Mouse (Mus musculus) frontal cortex, postnatal 36 days (tissue): Measurements from ENCODE around the gene Rabgap1l.

Source experiments
- DNase-seq, 2 experiments: peaks; one replicate each; pipeline ENCODE4 v3.0.0; 2022; ENCODE audit warnings: low spot score in 2 of 2

Gene Rabgap1l

DNA sequence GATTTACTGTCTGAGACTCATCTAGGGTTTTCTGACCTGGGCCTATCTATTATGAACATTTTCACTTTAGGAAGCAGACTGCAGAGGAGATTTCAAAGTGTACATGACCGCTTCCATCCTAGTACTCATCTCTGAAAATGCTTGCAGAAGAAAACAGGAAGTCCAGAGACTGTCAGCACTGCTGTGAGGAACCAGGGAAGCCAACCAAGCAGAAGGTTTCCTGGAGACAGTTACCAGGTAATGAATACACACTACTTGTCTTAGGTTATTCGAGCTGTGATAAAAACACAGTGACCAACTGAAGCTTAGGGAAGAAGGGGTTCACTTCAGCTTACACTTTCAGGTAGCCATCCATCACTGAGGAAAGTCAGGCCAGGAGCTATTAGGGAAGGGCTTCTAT is 547.1 kb downstream of the Rabgap1l start:
- no peak for DNase-seq

DNA sequence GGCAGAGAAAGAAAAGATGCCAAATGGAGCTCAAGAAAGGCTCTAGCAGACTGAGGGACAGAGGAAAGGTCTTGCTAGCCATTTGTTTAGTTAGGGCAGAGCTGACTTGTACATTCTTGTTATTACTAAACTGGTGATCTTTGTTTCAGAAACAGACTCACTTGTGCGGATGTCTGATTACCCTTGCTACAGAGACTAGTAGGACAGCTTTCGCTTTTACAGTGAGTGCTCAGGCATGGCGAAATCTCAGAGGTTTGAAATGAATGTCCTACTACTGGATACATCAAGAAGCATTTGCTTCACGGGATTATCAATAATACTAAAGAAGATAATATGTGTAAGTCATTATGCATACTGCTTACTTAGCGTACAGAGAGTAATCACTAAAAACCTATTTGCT is 548.3 kb downstream of the Rabgap1l start:
- DNase-seq = no peak

DNA sequence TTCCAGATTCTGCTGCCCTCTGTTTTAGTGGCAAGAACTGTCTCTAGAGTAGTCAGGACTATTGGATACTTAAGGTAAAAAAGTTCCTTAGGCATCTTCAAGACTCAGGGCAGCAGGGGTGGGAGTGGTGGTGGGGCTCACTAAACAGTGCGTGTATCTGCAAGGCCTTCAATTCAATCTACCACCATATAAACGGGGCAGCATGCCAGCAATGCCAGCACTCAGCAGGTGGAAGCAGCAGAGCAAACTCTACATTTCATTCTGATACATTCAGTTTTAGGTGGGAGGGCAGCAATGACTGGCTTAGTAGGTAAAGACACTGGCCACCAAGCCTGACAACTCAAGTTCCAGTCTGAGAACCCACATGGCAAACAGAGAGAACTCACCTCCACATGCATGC is 552.9 kb downstream of the Rabgap1l start:
- DNase-seq = no peak

GRCm38 (mm10) chr1:160238852-160239443 is 554.1 kb downstream of the Rabgap1l start:
- DNase-seq = no peak

DNA sequence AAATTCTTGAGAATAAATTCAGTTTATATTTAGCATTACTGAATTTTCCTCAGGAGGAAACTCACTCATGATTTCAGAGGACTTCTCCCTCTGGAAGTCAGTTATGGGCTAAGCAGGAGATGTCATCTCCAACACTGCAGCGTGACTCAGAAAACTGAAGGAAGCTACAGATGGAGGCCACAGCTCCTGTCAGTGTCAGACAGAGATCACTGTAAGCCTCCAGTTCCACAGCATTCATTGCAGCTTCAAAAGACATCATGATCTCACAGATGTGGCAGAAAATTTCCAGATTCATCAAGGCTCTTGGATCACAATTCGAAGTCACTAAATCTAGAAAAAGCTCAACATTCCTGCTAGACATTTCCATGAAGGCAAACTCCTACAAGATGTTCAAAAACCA is 555.0 kb downstream of the Rabgap1l start:
- peak in 1 of 2 experiments; percentile 37 for DNase-seq

GRCm38 (mm10) chr1:160233921-160234320 is 559.1 kb downstream of the Rabgap1l start:
- no peak for DNase-seq

GRCm38 (mm10) chr1:160232113-160232512 is 560.9 kb downstream of the Rabgap1l start:
- DNase-seq = no peak

- DNase-seq = peak in 1 of 2 experiments; percentile 42
Measured at GRCm38 (mm10) chr1:160231013-160231412, 562.0 kb downstream of the Rabgap1l start.

- DNase-seq = no peak
Measured at GRCm38 (mm10) chr1:160227850-160228249, 565.2 kb downstream of the Rabgap1l start.

DNA sequence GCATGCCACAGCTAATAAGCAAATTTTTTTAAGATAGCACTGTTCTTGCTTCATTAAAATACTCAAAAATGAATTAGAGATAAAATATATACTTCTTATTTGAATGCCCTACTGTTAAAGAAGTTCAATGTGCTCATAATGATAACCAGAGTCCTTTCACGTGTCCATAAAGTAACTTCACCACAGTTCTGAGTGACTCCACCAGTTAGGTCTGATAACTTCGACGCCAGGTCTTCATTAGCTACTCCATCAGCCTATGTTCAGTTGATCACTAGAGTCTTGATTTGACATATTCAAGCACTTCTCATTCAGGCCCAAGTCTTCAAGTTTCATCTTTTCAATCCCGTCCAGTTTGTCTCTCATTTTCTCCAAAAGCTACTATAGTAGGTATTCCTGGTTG is 565.8 kb downstream of the Rabgap1l start:
- no peak for DNase-seq

- DNase-seq = no peak
Measured at GRCm38 (mm10) chr1:160224093-160224492, 568.9 kb downstream of the Rabgap1l start.

DNA sequence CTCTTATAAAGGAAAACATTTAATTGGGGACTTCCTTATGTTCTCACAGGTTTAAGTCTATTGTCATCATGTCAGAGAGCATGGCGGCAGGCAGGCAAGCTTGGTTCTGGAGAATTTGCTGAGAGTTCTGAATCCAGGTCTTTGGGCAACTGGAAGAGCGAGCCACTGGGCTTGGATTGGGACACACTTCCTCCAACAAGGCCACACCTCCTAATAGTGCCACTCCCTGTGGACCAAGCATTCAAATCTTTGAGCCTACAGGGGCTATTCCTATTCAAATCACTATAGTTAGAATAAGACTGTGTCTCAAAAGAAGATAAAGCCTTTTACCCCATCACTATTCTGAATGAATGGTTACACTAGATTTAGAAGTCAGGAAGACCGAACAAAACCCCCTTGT is 575.1 kb downstream of the Rabgap1l start:
- no peak for DNase-seq

DNA sequence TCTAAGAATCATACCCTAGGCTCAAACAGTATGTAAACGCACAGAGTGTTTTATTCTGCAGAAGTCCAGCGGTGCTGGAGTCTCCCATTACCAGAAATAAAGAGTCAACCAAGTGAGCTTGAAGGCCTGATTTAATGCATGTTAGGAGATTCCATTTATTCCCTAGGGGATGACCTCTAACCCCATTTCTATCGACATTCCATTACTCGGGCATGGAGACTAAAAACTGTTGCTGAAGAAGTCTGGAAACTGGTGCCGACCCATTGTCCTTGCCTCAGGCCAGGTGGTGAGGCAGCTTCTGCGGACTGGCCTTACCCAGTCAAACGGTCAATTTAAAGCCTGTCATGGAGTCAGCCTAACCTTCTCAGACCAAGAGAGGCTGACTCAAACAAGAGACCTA is 578.8 kb downstream of the Rabgap1l start:
- DNase-seq = no peak

DNA sequence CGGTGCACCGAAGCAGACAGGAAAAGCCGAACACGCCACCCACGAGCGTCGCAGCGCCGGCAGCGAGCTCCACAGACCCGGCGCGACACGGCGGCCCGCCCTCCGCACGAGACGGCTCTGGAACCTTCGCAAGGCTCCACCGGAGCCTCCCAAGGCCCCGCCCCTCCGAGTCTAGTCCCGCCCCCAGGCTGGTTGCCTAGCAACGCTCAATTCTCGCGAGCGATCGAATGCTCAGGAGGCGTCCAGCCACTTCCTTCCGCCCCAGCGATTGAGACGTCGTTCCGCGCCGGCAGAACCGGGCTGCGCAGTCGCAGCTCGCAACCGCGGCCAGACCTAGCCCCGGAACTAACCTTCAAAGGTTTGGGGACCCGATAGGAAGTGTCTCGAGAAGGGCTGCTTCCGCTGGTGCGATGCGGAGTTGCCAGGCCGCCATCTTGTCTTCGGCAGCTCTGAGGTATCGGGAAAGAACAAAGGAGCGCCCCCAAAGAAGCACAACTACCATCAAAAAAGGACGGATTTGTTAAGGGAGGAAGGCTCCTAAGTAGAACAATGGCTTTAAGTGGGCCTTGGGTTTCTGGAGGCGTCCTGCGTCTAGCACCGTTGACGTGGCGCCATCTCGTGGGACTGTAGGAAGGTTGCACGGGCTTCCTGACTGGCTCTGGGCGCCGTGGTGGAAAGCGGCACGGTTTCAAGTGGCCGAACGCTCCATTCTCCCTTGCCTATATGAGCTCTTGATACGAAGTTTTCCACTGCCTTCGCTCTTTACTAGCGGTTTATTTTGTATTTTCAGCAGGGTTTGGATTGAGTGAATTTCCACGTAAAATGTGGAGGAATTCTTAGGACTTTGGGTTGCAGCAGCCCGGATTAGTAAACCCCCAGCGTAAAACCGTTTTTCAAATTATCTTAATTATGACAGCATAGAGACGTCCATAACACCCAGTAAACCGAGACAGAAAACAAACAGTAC is 580.0 kb downstream of the Rabgap1l start, which contains the start of gene Cacybp:
Gene Cacybp, minus strand, starts transcription at position 173 of the 967 bp plus-strand sequence.
- DNase-seq = peak; percentile 100

GRCm38 (mm10) chr1:160212123-160212691 is 580.8 kb downstream of the Rabgap1l start:
- peak in 1 of 2 experiments; percentile 48 for DNase-seq

DNA sequence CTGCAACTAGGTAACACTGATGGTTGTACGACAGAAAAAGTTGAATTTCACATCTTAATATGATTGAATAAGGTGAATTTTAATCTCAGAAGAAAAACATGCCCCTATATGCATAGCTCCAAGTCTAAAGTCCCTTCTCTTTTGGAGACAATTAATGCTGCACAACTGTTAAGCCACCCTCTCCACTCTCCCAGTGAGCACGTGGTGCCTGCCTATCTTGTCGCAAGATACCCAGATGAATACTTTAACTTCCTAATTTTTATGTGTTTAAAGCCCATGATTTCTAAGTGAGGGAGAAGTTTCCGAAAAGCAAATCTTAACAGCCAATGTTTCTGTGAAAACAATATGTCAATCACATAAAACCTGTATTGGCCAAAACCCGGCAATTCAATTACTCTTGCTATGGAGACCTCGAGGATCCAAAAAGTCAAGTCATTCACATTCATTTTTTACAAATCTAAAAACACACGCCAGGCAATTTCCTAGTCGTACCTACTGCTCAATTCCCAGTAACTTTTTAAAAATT is 581.4 kb downstream of the Rabgap1l start:
- no peak for DNase-seq

DNA sequence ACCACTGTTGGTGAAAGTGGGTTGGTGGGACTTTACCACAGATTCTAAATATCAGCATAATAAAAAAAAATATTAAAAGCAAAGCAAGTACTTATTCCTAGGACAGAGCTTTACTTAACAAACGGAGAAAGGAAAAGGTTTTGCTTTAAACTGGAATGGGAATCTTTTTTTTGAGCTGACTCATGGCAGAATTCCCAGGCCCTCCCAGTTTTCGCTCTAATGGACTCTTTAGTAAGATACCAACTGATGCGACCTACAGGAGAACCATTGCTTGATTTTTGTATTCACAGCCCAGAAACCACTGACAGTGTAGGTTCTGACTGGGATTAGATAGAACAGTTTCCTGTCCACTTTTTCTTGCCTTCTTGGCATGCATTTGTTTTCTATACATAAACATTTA is 582.4 kb downstream of the Rabgap1l start:
- DNase-seq = no peak

DNA sequence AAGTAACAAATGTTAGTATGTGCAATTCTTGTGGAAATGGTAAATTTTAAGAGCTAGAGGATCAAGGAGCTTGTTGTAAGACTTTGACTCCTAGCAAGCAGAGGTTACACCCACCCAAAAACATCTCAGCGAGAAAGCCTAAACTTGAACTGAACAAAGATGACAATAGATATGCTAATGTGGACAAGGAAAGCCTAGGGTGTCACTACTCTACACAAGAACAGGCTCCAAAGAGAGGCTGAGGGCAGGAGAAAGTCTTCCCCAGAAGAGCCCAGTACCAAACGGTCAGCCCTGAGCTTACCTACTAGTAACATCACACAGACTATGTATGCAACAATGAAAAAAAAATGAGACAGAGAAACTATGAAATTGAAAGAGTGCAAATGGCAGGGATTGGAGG is 583.2 kb downstream of the Rabgap1l start:
- DNase-seq = no peak

- DNase-seq = no peak
Measured at GRCm38 (mm10) chr1:160205486-160205885, 587.5 kb downstream of the Rabgap1l start.

DNA sequence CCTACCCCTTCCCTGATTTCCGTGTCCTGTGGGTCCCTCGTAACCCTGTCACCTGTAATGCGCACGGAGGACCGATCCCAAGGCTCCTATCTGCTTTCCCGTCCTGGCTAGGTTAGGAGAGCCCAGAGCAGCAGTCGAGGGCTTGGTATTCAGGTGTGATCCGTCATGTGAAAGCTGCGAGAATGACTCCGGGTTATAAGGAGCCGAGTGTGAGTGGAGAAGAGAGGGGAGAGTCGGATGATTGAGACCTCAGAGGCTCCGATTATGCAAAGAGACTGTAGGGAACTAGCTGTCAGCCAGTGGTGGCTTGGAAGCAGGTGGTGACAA is 597.7 kb downstream of the Rabgap1l start:
- DNase-seq = no peak

DNA sequence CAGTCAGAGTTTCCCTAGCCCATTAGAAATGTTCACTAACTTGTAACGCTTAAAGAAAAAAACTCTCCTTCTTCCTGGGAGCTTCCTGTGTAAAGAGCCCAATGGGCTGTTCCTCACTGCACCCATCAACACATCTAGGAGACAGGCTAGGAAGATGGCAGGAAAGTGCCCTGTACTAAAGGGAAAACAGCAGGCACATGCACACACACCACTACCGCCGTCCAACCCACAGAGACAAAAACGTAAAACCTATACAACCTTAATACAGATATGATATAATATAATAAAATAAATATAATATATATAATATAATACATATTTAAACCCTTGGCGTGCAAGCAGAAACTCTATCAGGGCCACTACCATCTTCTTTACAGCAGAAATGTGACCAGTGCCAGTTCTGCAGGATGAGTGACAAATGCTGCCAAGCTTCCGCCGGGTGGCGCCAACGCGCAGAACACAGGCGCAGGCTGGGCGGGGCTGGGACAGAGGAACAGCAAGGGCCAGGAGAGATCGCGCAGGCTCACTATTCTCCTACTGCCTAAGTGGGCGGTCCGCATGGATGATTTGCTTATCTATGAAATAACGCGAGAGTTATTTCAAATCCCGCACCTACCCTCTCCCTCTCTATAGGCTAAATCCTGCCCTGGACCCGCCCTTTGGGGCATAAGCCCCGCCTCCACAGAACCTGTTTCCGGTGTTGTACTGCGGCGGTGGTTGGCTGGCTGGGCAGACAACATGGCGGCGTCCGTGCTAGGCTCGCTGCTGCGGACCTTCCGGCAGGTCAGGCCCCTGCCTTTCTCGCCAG is 598.3 kb downstream of the Rabgap1l start, which contains the start of gene Mrps14:
Gene Mrps14, plus strand, starts transcription at position 687 of the 808 bp plus-strand sequence.
- DNase-seq = peak; percentile 97

DNA sequence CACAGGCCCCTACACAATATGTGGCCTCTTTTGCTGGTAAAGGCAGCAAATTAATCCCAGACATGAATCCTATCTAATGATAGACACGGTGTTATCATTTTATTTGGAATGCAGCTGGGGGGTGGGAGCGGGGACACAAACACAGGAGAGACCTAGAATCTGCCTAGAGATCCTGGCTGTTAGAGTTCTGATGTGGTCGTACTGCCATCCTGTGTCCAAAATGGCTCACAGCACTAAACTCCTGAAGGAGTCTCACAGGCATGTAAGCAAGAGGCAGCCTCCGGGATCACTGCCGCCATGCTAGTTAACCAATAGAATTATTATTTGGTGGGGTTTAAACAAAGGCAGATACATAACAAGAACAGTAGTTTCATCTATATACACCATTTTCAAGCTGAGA is 608.5 kb downstream of the Rabgap1l start:
- DNase-seq = peak; percentile 51 to 72
